Mouse (Mus musculus): ENCODE data around the gene Ccl25. TPM values are rescaled to one million over a fixed set of nuclear protein-coding genes. Genes with fewer than 3 reads are reported as not detected.

Ccl25 gene
- polyA plus RNA-seq (2015; fragmentation: Nextera tagmentation; extraction: Ambion mirVana), result 17.5 and 20.7 TPM in 2 replicates

DNA sequence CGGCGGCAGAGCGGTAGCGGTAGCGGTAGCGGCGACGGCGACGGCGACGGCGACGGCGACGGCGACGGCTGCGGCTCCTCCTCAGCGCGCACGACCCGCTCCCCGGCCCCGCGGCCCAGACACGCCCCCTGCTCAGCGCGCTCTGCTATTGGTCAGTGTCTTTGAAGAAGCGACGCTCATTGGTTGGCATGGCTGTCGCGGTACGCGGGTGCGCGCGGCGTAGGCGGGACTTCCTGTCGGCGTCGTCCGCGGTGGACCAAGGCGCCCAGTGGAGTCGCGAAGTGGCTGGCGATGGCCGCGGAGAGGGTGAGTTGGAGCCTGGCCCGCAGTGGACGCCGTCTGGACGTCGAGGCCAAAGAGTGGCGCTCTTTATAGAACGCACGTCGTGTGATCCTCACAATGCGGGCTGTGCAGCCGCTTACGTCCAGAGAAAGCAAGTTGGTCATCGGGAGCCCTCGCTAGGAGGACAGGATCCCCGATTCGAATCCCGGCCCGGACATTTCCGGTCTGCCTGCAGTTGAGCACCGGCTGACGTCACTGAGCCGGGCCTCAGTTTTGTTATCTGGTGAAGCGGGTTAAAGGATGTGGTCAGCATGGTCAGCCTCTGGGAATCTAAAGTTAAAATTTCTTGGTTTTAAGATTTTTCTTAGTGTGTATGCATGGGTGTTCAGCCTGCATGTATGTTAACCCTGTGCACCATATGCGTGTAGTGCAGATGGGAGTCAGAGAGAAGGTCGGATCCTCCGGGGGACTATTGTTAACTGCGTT, at the start of gene Ccl25, which contains the start of gene Elavl1:
TSS of gene Ccl25 (plus strand) at position 228 of the 768 bp plus-strand sequence.
TSS of gene Elavl1 (minus strand) at position 431 of the 768 bp plus-strand sequence.
- Histone ChIP-seq H3K27ac (replicated peaks) (peak within 1 kb of the TSS; percentile 92), H3K9me3 (no peaks in the 10 kb centered on the region), H3K27me3 (no peaks in the 10 kb centered on the region), H3K4me3 (peak within 1 kb of the TSS; percentile 59), H3K4me1 (replicated peaks) (peaks cover 55% of the 10 kb centered on the region), H3K9ac (peak within 1 kb of the TSS; percentile 79), H3K4me2 (peak within 1 kb of the TSS; percentile 85), H3K36me3 (peaks cover 37% of the 10 kb centered on the region)
- peak; percentile 98 for ATAC-seq (ENCODE audit: low FRiP score, low read depth)
- under 1% methylated on average over 62 of the region's 78 CpGs for WGBS

DNA sequence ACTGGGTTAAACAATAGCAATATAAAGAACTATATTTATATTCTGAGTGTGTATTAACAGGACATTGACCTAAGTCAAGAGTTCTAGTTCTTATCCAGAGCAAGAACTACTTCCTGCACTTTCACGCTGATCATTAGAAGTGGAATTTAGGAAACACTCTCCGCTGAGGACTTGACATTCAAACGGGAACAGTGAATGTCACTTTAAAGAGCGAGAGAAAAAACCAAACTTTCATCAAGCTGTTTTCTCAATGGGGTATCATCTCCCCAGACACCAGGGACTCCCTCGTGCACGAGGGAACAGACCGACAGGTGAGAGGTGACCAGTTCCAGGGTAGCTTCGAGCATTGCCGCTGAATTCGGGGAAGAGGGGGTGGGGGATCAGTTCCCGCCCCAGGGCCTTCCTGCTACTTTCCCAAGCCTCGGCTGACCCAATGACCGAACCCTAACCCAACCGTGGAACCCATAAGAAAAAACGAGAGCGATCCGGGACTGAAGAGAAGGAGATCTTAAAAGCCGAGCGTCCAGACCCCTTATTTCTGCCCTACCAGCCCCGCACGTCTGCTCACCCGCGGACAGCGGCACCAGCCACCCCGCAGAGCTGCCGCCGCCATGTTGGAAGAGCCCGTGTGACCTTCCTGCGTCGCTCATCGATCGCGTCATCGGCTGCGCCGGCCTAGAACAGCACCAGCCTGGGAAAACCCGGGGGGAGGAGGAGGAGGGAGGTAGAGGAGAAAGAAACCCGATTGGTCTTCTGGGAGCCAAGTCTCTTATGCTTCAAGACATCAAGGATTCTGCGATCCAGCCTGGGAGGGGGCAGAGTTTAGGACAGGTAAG, 49.5 kb upstream of the Ccl25 start, which contains the start of gene Timm44:
TSS of gene Timm44 (minus strand) at position 639 of the 836 bp plus-strand sequence.
- Histone ChIP-seq H3K4me2 (peak within 1 kb of the TSS; percentile 64), H3K27me3 (no peaks in the 10 kb centered on the region), H3K4me3 (peak within 1 kb of the TSS; percentile 55), H3K9ac (peak within 1 kb of the TSS; percentile 65), H3K9me3 (no peaks in the 10 kb centered on the region), H3K4me1 (replicated peaks) (peaks cover 12% of the 10 kb centered on the region), H3K27ac (replicated peaks) (peak within 1 kb of the TSS; percentile 79), H3K36me3 (peaks cover 21% of the 10 kb centered on the region)
- ATAC-seq (ENCODE audit: low FRiP score, low read depth), result peak; percentile 96
- WGBS, result under 1% methylated on average over 39 of the region's 39 CpGs

DNA sequence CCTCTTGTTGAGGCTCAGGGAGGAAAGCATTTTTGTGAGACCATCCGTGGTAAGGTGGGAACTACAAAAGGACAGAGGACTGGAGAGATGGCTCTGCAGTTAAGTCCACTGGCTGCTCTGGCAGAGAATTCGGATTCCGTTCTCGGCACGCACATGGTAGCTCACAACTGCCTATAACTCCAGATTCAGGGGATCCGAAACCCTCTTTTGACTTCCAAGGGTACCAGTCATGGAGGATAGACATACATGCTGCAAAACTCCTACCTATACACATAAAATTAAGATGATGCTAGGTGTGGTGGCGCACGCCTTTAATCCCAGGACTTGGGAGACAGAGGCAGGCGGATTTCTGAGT, 48.9 kb upstream of the Ccl25 start:
- WGBS, result 27% methylated on average over 9 of the region's 9 CpGs
- Histone ChIP-seq H3K9ac (peak overlapping the region; percentile 65), H3K4me3 (peak overlapping the region; percentile 55), H3K4me2 (peak overlapping the region; percentile 64), H3K9me3 (no peaks in the 10 kb centered on the region), H3K27me3 (no peaks in the 10 kb centered on the region), H3K36me3 (peaks cover 17% of the 10 kb centered on the region), H3K27ac (replicated peaks) (peak overlapping the region; percentile 79), H3K4me1 (replicated peaks) (peaks cover 12% of the 10 kb centered on the region)
- ATAC-seq (ENCODE audit: low FRiP score, low read depth), result no peak

DNA sequence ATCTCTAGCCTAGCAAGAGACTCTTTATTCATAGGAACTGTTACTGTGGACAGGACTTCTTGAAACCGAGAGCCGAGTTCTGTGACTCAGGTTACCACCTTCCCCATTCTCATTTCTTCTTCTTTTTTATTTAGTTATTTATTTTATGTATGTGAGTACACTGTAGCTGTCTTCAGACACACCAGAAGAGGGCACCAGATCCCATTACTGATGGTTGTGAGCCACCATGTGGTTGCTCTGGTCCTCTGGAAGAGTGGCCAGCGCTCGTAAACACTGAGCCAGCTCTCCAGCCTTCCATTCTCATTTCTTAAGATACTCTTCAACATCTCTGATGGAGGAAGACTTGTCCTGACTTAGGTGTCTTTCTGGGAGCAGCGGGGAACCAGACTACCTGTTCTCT, 32.3 kb upstream of the Ccl25 start:
- Histone ChIP-seq H3K36me3 (peaks cover 72% of the 10 kb centered on the region), H3K4me2 (no peak overlapping the region), H3K27ac (replicated peaks) (no peak overlapping the region), H3K27me3 (no peaks in the 10 kb centered on the region), H3K9ac (no peak overlapping the region), H3K4me1 (replicated peaks) (no peaks in the 10 kb centered on the region), H3K4me3 (no peak overlapping the region), H3K9me3 (no peaks in the 10 kb centered on the region)
- 94% methylated on average over 5 of the region's 5 CpGs for WGBS
- ATAC-seq (ENCODE audit: low FRiP score, low read depth), result no peak

DNA sequence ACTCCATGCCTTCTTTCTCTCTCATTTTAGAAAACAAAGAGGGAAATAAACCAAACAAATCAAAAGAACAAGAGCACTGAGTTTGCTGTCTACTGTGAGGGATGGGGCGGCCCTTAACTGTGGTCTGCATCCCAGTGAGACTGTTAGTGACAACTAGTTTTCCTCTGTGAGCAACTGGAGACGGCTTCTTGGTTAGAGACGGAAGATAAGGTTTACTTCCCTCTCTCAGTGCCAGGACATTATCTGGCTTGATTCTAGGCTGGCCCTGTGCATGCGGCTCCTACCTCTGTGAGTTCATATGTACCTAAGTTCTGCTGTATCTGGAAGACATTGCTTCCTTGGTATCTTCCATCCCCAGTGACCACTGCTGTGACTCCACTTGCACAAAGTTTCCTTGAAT, 27.2 kb upstream of the Ccl25 start:
- Histone ChIP-seq H3K9ac (no peak overlapping the region), H3K27me3 (no peaks in the 10 kb centered on the region), H3K4me1 (replicated peaks) (no peaks in the 10 kb centered on the region), H3K4me2 (no peak overlapping the region), H3K36me3 (peaks cover 90% of the 10 kb centered on the region), H3K4me3 (no peak overlapping the region), H3K27ac (replicated peaks) (no peak overlapping the region), H3K9me3 (no peaks in the 10 kb centered on the region)
- ATAC-seq (ENCODE audit: low FRiP score, low read depth), result no peak
- WGBS, result 95% methylated on average over 4 of the region's 4 CpGs

DNA sequence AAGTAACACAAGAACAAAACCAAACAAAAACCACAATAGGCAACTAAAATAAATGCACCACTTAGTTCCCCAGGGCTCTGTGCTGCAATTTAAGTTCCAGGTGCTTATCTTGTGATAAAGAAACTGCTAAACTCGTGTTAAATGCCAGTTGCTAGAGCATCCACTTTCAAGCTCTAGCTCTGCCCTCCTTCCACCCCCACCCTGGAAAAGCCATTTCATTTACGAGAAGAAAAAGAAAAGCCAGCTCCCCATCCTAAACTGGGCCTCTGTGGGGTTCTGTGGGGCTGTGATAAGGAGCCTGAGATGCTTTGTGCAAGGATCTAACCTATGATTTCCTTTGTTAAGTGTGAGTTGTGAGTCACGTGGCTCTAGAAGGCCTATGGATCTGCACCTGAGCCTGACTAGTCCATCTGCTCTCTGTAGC, 20.9 kb upstream of the Ccl25 start:
- Histone ChIP-seq H3K9me3 (no peaks in the 10 kb centered on the region), H3K27me3 (no peaks in the 10 kb centered on the region), H3K4me1 (replicated peaks) (no peaks in the 10 kb centered on the region), H3K4me3 (no peak overlapping the region), H3K36me3 (peaks cover 85% of the 10 kb centered on the region), H3K9ac (no peak overlapping the region), H3K27ac (replicated peaks) (no peak overlapping the region), H3K4me2 (no peak overlapping the region)
- ATAC-seq (ENCODE audit: low FRiP score, low read depth), result no peak
- 84% methylated on average over 3 of the region's 3 CpGs for WGBS

DNA sequence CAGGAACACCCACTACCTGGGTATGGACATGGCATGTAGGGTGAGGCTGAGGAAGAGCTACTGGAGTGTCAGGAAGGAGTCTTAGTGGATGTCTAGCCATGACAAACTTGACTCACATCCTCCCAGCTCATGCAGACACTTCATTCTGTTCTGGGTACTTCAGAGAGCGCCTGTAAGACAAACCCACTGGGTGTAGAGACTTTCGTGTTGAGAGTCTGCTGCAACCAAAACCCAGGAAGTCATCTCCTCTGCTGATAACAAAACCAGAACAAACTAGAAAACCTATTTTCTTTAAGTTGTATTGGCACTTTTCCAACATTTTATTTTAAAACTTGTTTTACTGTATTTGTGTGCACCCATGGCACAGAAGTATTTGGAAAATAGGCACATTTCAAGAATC, 19.2 kb upstream of the Ccl25 start:
- H3K4me1 ChIP-seq (replicated peaks), result no peaks in the 10 kb centered on the region
- no peaks in the 10 kb centered on the region for H3K9me3 ChIP-seq
- WGBS, result 95% methylated on average over 2 of the region's 2 CpGs
- ATAC-seq (ENCODE audit: low FRiP score, low read depth), result no peak
- no peak overlapping the region for H3K4me2 ChIP-seq
- H3K4me3 ChIP-seq, result no peak overlapping the region
- H3K27me3 ChIP-seq, result no peaks in the 10 kb centered on the region
- H3K27ac ChIP-seq (replicated peaks), result no peak overlapping the region
- H3K9ac ChIP-seq, result no peak overlapping the region
- peaks cover 87% of the 10 kb centered on the region for H3K36me3 ChIP-seq

DNA sequence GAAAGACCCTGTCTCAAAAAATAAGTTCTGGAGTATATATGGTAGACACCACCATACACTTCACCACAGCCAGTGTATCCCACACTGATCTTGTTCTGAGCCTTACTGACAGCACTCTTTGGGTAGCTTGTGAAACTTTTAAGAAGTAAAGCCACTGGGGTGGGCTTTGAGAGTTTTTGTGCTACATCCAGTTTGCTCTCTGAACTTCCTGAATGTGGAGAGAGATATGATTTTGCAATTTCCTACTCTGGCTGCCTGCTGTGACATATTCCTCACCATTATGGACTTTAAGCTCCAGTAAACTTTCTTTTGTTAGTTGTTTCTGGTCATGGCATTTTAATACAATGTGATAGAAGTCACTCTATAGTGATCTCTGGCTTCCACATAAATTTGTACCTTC, 12.9 kb upstream of the Ccl25 start:
- Histone ChIP-seq H3K9ac (no peak overlapping the region), H3K4me1 (replicated peaks) (no peaks in the 10 kb centered on the region; the same call in 1 of the 2 replicates), H3K36me3 (peaks cover 35% of the 10 kb centered on the region), H3K4me2 (no peak overlapping the region), H3K27ac (replicated peaks) (no peak overlapping the region), H3K27me3 (no peaks in the 10 kb centered on the region), H3K9me3 (no peaks in the 10 kb centered on the region), H3K4me3 (no peak overlapping the region)
- no peak for ATAC-seq (ENCODE audit: low FRiP score, low read depth)

DNA sequence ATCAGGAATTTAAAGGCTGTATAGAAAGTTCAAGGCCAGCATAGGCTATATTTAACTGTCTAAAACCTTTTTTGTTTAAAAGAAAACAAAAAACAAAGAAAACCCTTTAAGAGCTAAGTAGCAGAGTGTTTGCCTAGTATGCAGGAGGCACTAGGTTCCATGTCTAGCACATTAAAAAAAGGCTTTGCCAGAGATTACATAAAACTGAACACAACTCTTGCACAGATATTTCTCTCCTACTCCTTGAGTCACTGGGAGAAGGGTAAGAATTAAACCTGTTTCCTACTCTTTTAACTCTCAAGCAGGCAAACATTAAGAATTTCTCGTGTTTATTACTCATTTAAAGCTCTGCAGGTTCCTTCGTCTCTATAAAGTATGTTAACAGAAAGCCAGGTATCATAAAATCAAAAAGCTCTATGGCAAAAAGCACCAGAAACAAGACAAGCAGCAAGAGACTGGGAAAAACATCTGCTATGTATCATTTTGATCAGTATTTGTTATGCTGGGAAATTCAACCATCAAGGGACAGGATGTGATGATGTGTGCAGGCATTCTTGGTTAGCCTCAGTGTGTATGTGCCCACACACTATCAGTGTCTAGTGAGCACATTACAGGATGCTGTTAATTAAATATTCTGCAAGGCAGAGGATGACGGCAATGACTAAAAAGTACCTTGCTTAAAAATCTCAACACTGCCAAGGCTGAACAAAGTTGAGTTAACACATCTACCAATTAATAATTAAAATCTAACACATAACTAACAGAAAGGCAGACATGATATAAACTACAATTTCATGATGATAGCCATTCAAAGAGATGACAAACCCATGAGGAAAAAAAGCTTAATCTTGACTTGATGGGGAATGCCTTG, 11.5 kb upstream of the Ccl25 start:
- Histone ChIP-seq H3K9ac (no peak overlapping the region), H3K4me2 (no peak overlapping the region), H3K4me1 (replicated peaks) (peaks cover 4% of the 10 kb centered on the region; the same call in 1 of the 2 replicates), H3K4me3 (no peak overlapping the region), H3K9me3 (no peaks in the 10 kb centered on the region), H3K27ac (replicated peaks) (no peak overlapping the region), H3K36me3 (peaks cover 29% of the 10 kb centered on the region), H3K27me3 (no peaks in the 10 kb centered on the region)
- no peak for ATAC-seq (ENCODE audit: low FRiP score, low read depth)
- 73% methylated on average over 3 of the region's 3 CpGs for WGBS

DNA sequence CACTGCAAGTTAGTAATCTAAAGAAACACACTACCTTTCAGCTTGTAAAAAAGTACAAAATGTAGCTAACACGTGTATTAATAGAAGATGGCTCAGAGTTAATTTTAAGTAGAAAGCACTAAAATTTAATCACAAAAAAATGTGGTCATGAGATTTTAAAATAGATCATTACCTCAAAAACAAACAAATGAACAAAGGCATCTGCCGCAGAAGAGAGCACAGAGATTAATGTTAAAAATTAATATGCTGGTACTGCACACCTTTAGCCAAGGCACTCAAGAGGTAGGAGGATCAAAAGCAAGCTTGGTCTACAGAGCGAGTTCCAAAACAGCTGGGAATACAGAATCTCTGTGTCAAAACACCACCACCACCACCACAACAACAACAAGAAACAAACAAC, 10.2 kb upstream of the Ccl25 start:
- no peak for ATAC-seq (ENCODE audit: low FRiP score, low read depth)
- H3K9me3 ChIP-seq, result no peaks in the 10 kb centered on the region
- no peak overlapping the region for H3K4me2 ChIP-seq
- H3K36me3 ChIP-seq, result peaks cover 19% of the 10 kb centered on the region
- no peak overlapping the region for H3K27ac ChIP-seq (replicated peaks)
- H3K27me3 ChIP-seq, result no peaks in the 10 kb centered on the region
- WGBS, result 96% methylated on average over 3 of the region's 3 CpGs
- H3K4me1 ChIP-seq (replicated peaks), result peaks cover 11% of the 10 kb centered on the region
- no peak overlapping the region for H3K4me3 ChIP-seq
- H3K9ac ChIP-seq, result no peak overlapping the region

DNA sequence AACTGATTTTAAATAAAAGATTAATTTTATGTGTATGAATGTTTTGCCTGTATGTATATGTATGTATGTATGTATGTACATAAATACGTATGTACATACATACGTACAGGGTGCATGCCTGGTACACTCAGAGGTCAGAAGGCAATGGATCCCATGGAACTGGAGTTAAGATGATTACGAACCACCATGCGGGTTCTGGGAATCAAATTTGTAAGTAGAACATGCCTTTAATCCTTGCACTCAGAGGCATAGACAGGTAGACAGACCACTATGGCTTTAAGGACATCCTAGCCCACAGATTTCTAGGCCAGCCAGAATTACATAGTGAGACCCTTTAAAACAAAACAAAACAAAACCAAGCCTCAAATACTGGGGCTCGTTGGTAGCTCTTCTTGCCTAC, 6.9 kb upstream of the Ccl25 start:
- H3K4me1 ChIP-seq (replicated peaks), result peaks cover 38% of the 10 kb centered on the region
- 93% methylated on average over 5 of the region's 5 CpGs for WGBS
- ATAC-seq (ENCODE audit: low FRiP score, low read depth), result no peak
- H3K9me3 ChIP-seq, result no peaks in the 10 kb centered on the region
- peaks cover 13% of the 10 kb centered on the region; the same call in 1 of the 2 replicates for H3K36me3 ChIP-seq
- H3K27ac ChIP-seq (replicated peaks), result no peak overlapping the region
- H3K27me3 ChIP-seq, result no peaks in the 10 kb centered on the region
- H3K4me3 ChIP-seq, result no peak overlapping the region
- H3K4me2 ChIP-seq, result no peak overlapping the region
- no peak overlapping the region for H3K9ac ChIP-seq

Data from hindbrain, embryonic 15.5 days (tissue).